Mouse (Mus musculus) brown adipose tissue, adult 24 weeks (tissue): ENCODE data around the gene Nom1. TPM values are rescaled to one million over a fixed set of nuclear protein-coding genes. Genes with fewer than 3 reads are reported as not detected.
"Not testable (repeated sequence)": the region's sequence is repeated elsewhere in the genome, so short reads cannot be mapped to it uniquely, and the experiment has no call there.

ENCODE experiments used
- H3K27ac ChIP-seq: fragments of 200-500 bp; replicated peaks from 2 replicates; pipeline ENCODE4 v1.5.1; 2012; ENCODE audit warnings: low read depth, mild to moderate bottlenecking, low read length
- H3K4me1 ChIP-seq: fragments of 200-500 bp; 2 replicates; pipeline ENCODE4 v1.6.1; 2012; ENCODE audit warnings: low read length, mixed read lengths; ENCODE audit not compliant: control insufficient read depth, insufficient read depth, insufficient read length
- H3K4me3 ChIP-seq: fragments of 200-500 bp; 2 replicates; pipeline ENCODE4 v1.5.1; 2012; ENCODE audit warnings: low read depth, mild to moderate bottlenecking, low read length, moderate library complexity; ENCODE audit not compliant: insufficient read depth
- polyA plus RNA-seq: library from polyadenylated mRNA; stranded (reverse); fragments of >200 nt; gene quantifications from 2 replicates; pipeline ENCODE4 v1.2.4, GENCODE M21; 2012; ENCODE audit not compliant: missing spikeins, insufficient read depth, insufficient read length

Gene Nom1
- 4.0 and 11.7 TPM in 2 replicates for polyA plus RNA-seq

GRCm38 (mm10) chr5:29434228-29434871, at the start of gene Nom1:
TSS of gene Nom1 (plus strand) at chr5:29434664.
- peak within 1 kb of the TSS; percentile 90 for H3K4me3 ChIP-seq
- peaks cover 7% of the 10 kb centered on the region for H3K4me1 ChIP-seq
- H3K27ac ChIP-seq: peak within 1 kb of the TSS; percentile 39

- Histone ChIP-seq H3K27ac (peak overlapping the region; percentile 90), H3K4me3 (no peak overlapping the region), H3K4me1 (peaks cover 15% of the 10 kb centered on the region)
These were observed 46.9 kb upstream of the Nom1 start for GRCm38 (mm10) chr5:29387591-29387990.

GRCm38 (mm10) chr5:29388181-29388943, 46.1 kb upstream of the Nom1 start:
- H3K27ac ChIP-seq: peak overlapping the region; percentile 90
- no peak overlapping the region for H3K4me3 ChIP-seq
- peaks cover 15% of the 10 kb centered on the region for H3K4me1 ChIP-seq

GRCm38 (mm10) chr5:29388944-29389765, 45.3 kb upstream of the Nom1 start:
- peaks cover 15% of the 10 kb centered on the region for H3K4me1 ChIP-seq
- peak overlapping the region; percentile 90 for H3K27ac ChIP-seq
- no peak overlapping the region for H3K4me3 ChIP-seq

- Histone ChIP-seq H3K27ac (no peak overlapping the region), H3K4me3 (no peak overlapping the region), H3K4me1 (no peaks in the 10 kb centered on the region)
These were observed 36.0 kb upstream of the Nom1 start for GRCm38 (mm10) chr5:29398427-29398826.

- no peak overlapping the region for H3K27ac ChIP-seq
- H3K4me3 ChIP-seq: no peak overlapping the region
- no peaks in the 10 kb centered on the region for H3K4me1 ChIP-seq
These were observed 23.6 kb upstream of the Nom1 start for GRCm38 (mm10) chr5:29410854-29411253.

GRCm38 (mm10) chr5:29413041-29413440, 21.4 kb upstream of the Nom1 start:
- Histone ChIP-seq H3K27ac (no peak overlapping the region), H3K4me3 (no peak overlapping the region), H3K4me1 (no peaks in the 10 kb centered on the region)

GRCm38 (mm10) chr5:29423330-29423729, 11.1 kb upstream of the Nom1 start:
- H3K27ac ChIP-seq, H3K4me3 ChIP-seq, H3K4me1 ChIP-seq: not testable (repeated sequence)

GRCm38 (mm10) chr5:29434872-29435358, 451 bp downstream of the Nom1 start:
- H3K4me3 ChIP-seq: peak overlapping the region; percentile 90
- peak overlapping the region; percentile 39 for H3K27ac ChIP-seq
- H3K4me1 ChIP-seq: peaks cover 7% of the 10 kb centered on the region

GRCm38 (mm10) chr5:29435491-29435890, 1.0 kb downstream of the Nom1 start:
- no peak overlapping the region for H3K27ac ChIP-seq
- peaks cover 7% of the 10 kb centered on the region for H3K4me1 ChIP-seq

GRCm38 (mm10) chr5:29436728-29437127, 2.3 kb downstream of the Nom1 start:
- not testable (repeated sequence) for H3K27ac ChIP-seq, H3K4me1 ChIP-seq, H3K4me3 ChIP-seq

More at GRCm38 (mm10) chr5:29435491-29435890, 1.0 kb downstream of the Nom1 start:
- peak overlapping the region; percentile 90 for H3K4me3 ChIP-seq

GRCm38 (mm10) chr5:29445275-29445674, 10.8 kb downstream of the Nom1 start:
- Histone ChIP-seq H3K4me3 (no peak overlapping the region), H3K4me1 (no peaks in the 10 kb centered on the region), H3K27ac (no peak overlapping the region)

GRCm38 (mm10) chr5:29452352-29452751, 17.9 kb downstream of the Nom1 start:
- H3K27ac ChIP-seq: no peak overlapping the region
- no peak overlapping the region for H3K4me3 ChIP-seq

GRCm38 (mm10) chr5:29456895-29457656, 22.6 kb downstream of the Nom1 start:
- H3K4me3 ChIP-seq: no peak overlapping the region
- no peak overlapping the region for H3K27ac ChIP-seq
- no peaks in the 10 kb centered on the region for H3K4me1 ChIP-seq

More at GRCm38 (mm10) chr5:29452352-29452751, 17.9 kb downstream of the Nom1 start:
- no peaks in the 10 kb centered on the region for H3K4me1 ChIP-seq
